Mouse (Mus musculus) erythroblast, embryonic 14.5 days (primary cell): ENCODE data around the gene Ccdc106.

Experiments used
- GATA1 ChIP-seq: IDR thresholded peaks from 2 replicates; pipeline ENCODE4 v1.6.1; 2012; ENCODE audit warnings: low read length, inconsistent platforms, mixed read lengths
- TAL1 ChIP-seq: IDR thresholded peaks from 3 replicates; pipeline ENCODE4 v1.6.1; 2012; ENCODE audit warnings: low read length, inconsistent platforms, mixed read lengths

DNA sequence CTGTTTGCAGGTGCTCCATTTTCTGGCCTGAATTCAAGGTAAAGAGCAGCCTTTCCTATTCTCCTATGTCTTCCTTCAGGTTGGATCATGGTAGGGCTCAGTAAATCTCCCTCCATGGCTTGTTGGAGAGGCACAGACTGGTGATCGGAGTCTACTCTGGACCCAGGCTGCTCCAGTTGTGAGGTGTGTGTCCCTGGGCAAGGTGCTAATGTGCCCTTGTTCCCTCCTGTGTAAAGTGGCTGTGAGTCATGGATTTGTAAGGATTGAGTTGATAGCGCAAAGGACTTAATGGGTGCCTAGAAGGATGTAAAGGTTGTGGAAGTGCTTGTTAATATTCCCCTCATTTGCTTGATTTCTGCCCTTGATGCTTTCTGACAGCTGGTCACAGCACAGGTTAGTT, 61.6 kb downstream of the Ccdc106 start:
- TF ChIP-seq GATA1 (no peak), TAL1 (no peak)
